Mouse (Mus musculus) G1E (cell line): Measurements from ENCODE around the gene Yars.

Experiments
- CTCF ChIP-seq: IDR thresholded peaks from 2 replicates; pipeline ENCODE4 v1.5.1; 2012; ENCODE audit warnings: low read depth, low read length, inconsistent platforms, mixed read lengths
- GATA1 ChIP-seq: IDR thresholded peaks from 2 replicates; pipeline ENCODE4 v1.6.1; 2012; ENCODE audit warnings: borderline replicate concordance, low read length, inconsistent platforms, mixed read lengths
- GATA2 ChIP-seq: IDR thresholded peaks from 2 replicates; pipeline ENCODE4 v1.6.1; 2012; ENCODE audit warnings: low read depth, low read length, inconsistent platforms, borderline replicate concordance

GRCm38 (mm10) chr4:129234488-129234887 is 44.9 kb downstream of the Yars start:
- no peak for TF ChIP-seq CTCF
- no peak for TF ChIP-seq GATA1
- TF ChIP-seq GATA2, result no peak
